Mouse (Mus musculus) kidney, postnatal 14 days (tissue): ENCODE measurements around the gene Gm38655.
"Not testable (repeated sequence)": the region's sequence is repeated elsewhere in the genome, so short reads cannot be mapped to it uniquely, and the experiment has no call there.

Experiments used
- DNase-seq: peaks from one replicate; pipeline ENCODE4 v3.0.0; 2022; ENCODE audit warnings: mixed read lengths

Gene Gm38655

DNA sequence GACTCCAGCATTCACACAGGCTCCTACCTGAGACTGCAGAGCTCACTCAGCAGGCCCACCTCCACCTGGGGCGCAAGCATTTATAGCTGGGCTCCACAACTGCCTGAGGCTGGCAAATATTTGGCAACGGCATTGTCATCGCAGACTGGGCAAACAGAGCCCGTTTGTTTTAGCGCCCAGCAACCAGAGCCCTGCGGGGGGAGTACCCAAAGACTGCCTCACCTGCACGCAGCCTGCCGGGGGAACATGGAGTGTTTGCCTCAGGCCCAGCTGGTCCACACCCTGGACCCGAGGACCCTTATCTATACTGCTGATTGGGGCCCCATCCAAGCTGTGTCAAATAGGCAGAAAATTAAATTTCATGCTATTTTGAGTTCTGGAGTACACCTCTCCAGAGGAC is at the start of gene Gm38655:
Gm38655 (minus strand) TSS at position 61 of the 400 bp plus-strand sequence.
- no peak for DNase-seq

DNA sequence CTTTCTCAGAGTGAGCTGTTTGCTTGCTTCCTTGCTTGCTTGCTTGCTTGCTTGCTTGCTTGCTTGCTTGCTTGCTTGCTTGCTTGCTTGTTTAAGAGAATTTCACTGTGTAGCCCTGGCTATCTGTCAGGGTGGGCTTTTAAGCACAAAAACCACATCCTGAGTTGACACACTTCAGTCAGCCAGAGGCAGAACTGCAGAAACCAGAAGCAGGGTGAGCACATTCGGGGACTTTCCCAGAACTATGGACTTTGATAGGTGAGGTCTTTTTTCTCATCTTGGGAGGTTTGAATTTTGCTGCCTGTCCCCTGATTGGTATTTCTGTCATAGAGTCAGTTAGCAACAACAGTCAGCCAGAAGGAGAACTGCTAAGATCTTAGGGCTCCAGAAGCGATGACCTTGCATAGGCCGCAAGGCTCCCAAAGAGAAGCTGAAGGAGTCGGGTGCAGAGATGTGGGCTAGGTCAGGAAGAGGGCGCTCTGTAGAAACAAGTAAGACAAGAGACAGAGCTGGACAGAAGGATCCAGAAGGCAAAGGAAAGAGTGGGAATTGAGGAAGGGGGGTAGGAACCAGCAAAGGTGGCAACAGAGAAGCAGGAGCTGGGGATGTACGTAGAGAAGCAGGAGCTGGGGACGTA is 49.4 kb upstream of the Gm38655 start:
- peak; percentile 11 for DNase-seq

DNA sequence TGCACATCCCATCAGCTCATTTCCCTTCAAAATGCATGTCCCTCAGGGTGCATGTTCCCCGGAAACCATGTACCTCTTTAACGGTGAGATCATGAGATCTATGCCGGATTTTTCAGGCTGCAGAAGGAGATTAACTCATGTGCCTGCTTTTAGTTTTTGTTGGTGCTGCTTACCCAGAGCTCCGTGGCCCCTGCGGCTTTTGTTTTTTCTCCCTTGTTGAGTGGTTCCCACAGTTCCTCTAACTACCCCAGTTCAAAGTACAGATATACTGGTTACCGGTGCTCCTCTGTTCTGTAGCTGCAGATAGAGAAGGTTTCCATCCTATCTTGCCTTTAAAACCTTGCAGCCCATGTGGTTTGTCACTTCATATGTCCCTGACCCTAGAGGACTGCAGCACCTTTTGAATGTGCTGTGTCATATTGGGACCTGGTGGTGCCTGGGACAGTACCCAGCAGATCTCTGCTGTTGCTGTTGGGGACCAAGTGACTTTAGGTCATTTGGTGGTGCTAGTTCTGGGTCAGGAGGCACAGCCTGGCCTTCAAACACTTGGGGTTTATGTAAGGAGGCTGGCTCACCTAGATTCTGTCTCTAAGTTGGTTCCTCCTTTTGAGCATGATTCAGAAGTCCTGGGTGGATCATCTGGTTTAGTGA is 47.8 kb upstream of the Gm38655 start:
- DNase-seq: no peak

DNA sequence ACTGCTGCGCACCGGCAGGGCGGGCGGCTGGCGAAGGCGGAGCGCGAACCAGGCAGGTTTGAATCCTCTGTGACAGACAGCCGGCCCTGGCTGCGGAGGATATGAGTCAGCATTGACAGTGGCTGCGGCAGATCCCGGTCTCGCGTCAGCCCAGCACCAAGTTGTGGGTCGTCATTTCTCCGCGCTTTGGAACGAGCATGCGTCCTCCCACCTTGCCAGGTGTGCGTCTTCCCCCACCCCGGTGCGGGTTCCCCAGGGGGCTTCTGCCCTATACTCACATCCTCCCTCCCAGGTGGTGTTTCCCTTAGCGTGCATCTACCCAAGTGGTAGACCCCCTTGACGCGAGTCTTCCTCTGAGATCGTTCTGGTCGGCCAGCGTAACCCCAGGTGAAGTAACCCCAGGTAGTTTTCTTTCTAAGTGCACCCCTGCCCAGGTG is 47.3 kb upstream of the Gm38655 start:
- not testable (repeated sequence) for DNase-seq

DNA sequence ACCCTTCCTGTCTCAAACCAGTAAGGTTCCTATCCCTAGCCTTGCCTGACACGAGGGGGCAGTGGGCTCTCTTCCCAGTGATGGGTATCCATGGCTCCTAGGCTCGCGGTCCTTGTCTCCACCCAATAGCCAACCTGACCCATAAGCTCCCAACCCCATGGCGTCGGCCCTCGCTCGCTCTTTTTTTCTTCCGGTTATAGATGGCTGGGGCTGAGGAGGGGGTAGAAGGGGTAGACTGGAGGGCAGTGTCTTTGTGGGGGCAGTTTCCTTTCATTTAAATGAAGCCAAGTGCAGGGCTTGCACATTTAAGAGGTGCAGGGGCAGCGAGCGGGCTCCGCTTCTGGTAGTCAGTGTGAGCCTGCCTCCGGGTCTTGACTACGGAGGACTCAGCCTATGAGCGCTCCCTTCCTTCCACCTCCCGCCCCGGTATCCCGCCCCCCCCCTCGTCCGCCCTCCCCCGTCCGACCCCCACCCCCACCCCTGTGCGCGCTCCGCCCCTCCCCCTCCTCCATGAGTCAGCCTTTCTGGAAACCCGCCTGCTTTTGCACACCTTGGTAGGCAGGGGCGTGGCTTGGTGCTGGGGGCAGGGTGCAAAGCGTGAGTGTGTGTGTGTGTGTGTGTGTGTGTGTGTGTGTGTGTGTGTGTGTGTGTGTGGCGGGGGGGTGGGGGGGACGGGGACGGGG is 46.7 kb upstream of the Gm38655 start:
- peak; percentile 82 for DNase-seq

DNA sequence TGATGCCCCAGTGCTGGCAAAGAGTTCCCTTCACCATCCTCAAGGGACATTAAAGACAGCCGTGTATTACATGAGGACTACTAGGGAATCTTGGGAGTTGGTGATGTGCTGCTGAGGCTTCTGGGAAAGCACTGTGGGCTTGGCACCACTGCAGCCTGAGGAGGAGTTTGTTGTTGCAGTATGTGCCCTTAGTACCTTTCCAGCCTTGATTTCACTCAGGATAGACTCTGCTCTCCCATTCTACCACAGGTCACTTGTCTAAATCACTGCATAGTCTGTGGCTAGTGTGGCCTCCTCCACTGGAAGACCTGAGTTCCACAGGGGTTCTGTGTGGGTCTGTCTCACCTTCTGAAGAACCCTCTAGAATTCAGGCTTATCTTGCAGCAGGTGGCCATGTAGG is 45.5 kb upstream of the Gm38655 start:
- DNase-seq: no peak

DNA sequence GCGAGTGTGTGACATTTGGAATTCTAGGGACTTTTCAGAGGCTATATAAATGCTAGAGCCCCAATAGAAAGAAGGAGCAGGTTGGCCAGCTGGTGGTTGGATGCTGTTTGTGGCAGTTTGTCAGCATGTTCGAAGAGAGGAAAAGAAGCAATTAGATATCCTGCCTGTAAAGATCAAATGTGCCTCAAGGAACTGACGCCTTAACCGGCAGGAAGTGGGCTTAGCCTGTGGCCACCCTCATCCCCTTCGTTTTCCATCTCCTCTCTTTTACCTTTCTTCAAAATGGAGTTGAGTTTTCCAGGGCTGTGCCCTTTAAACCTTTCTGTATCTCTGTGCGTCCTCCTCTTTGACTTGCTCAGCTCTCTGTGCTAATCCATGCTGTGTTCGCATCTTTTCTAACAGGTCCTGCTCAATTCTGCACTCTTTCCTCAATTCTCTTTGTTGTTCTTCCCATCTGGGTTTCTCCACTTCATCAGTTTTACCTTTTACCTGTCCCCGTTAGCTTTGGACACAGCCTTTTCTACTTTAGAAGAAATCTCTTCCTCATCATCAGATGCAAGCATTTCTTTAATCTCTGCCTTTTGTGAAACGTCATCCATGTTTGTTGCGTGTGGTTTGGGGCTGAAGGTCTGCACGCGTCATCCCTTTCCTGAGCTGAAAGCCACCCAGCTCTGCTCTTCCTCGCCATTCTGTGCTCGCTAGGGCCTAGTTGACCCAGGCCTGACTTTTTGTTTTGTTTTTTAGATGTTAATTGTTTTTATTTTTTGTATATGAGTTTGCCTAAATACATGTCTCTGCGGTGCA is 44.4 kb upstream of the Gm38655 start:
- no peak for DNase-seq

DNA sequence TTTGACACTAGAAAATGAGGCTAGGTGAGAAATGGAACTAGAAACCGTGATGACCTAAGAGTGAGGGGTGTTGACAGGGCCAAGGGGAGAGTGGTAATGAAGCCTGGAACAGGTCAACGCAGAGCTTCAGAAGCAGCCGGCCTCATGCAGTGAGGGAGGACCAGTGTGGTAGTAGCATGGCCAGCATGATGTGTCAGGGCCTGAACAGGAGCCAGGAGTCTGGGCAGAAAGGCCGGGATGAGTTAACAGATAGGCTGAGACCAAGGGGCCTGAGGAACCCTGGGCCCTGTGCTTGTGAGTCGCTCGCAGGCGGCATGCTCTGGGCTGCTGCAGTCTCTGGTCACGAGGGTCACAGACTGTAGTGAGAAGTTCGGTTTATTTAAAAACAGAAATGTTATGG is 43.7 kb upstream of the Gm38655 start:
- DNase-seq: no peak

DNA sequence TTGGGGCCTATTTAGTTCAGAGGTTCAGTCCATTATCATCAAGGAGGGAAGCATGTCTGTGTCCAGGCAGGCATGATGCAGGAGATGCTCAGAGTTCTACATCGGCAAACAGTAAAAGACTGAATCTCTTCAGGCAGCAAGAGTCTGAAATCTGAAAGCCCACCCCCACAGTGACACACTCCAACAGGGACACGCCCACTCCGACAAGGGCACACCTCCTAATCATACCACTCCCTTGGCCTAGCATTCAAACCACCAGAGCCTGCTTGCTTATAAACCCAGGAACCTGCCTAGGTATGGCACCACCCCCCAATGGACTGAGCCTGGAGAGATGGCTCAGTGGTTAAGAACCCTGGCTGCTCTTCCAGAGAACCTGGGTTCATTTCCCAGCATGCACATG is 40.2 kb upstream of the Gm38655 start:
- DNase-seq: no peak

DNA sequence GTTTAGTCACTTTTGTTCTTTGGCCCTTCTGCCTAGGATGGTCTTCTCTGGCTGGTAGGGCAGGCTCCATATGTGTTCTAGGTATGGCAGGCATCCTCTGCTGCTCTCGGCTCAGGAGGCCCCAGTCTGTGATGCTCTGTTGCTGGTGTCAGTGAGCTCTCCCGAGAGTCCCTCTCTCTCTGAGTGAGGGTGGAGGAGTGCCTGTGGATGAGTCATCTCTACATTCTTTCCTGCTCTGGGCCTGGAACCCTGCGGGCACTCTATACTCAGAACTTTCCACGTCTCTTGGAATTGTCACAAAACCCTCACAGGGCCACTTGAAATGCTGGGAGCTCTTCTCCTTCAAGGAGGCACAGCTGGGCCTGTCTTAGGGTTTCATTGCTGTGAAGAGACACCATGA is 36.4 kb upstream of the Gm38655 start:
- no peak for DNase-seq

DNA sequence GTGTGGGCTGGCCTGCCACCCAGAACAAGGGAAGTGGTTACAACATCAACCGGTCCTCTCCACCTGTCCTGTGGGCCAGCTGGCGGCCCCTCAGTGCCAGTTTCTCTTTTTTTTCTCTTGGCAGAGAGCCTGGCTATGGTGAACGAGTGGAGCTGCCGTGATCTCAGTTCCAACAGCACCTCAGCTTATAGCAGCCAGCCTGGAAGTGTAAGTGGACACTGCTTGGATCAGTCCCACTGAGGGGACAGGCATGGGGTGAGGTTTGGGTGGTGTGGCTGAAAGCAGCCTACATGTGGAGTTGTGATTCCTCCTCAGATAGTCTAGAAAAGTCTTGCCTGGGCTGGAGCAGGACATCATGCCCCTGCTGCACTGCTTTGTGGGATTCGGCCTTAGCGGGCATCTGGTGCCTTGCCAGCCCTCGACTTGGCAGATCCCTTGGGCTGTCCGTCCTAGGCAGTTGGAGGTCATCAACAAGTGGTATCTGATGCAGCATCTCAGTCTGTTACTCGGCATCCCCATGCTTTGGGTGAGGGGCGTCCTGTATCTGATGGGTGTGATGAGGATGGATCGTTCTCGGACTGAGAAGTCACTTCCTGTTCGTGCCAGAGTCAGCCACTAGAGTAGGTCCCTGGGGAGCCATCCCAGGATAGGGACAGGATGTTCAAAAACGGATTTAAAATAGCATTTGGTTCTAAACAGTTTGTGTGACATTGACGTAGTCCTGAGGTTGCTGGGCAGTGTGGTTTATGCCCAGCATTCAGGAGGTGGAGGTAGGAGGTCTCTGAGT is 35.6 kb upstream of the Gm38655 start:
- peak; percentile 79 for DNase-seq

DNA sequence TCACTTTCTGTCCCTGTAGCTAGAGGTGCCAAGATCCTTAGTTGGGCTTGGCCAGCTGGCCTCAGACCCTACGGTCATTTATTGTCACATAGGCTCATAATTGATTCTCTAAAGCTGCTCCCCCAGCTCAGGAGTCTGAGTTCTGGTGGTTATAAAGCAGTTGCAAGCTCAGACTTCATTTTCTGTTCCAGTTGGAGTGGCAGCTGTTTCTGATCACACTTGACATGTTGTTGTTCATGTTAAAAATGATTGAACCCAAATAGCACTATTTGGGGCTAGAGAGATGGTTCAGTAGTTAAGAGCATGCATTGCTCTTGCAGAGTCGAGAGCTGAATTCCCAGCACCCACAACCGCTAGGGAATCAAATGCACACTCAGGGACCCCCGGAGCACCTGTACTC is 34.7 kb upstream of the Gm38655 start:
- peak; percentile 55 for DNase-seq

DNA sequence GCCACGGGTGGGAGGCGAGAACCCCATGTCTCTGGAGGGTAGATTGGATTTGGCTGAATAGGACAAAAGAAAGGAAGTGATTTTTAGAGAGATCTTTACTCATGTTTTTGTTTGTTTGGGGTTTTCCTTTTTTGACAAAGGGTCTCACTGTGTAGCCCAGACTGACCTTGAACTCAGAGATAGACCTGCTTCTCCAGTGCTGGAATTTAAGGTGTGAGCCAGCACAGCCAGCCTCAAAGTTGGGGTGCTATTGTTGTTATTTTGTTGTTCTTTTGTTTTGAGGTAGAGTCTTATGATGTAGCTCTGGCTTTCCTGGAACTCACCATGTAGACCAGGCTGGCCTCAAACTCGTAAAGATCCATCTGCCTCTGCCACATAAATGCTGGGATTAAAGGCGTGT is 27.1 kb upstream of the Gm38655 start:
- DNase-seq: no peak

DNA sequence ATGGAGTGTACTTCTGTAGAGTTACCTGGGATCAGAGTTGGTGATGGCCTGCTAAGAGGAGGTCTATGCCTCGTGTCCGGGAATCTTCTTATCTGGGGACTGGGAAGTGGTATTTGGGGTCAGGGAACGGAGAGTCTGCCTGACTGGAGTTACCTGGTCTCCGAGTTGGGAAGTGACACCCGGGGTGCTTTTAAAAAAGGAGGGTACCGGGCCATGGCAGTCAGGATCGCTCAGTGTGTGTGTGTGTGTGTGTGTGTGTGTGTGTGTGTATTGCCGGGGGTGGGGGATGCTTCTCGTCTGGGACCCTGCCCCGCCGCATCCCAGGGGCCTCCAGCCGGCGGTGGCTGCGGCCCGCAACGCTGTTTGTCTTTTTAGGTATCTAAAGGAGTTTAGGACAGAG is 13.8 kb upstream of the Gm38655 start:
- DNase-seq: no peak

DNA sequence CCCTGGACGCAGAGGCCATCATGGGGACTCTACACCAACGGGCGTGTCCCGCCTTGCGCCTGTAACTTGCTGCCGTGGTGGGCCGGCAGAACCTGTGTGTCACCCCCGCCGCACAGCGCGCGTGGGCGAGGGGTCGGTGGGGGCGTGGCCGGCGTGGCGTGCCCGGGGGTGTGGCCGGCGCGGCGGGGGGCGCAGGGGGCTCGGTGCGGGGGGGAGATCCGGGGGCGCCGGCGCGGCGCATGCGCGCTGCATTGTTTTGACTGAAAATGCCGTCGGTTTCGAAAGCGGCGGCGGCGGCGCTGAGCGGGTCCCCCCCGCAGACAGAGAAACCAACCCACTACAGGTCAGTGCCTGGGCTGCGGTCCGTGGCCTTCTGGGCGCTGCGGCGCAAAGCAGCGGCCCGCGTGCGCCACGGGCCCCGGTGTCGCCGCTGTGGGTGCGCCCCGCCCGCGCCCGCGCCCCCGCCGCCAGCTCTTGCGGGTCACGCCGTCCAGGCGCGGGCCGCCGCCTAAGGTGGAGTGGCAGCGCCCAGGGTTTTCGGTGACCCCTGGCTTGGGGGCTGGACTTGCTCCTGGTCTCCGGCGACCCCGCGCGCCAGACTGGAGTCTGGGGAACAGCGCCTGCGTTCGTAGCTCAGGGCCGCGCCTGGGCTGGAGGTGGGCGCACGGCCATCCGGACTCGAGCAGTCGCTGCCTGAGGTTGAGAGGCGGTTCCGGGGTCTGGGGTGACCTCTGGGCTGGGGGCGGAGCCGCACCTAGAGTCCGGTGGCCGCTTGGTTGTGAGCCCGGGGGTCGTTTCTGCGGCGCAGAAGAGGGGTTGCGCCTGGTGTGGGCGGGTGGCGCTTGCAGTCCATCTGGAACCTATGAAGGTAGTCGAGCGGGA is 13.1 kb upstream of the Gm38655 start, which contains the start of gene Unkl:
Unkl (plus strand) TSS at position 248 of the 882 bp plus-strand sequence.
- DNase-seq: peak; percentile 85

DNA sequence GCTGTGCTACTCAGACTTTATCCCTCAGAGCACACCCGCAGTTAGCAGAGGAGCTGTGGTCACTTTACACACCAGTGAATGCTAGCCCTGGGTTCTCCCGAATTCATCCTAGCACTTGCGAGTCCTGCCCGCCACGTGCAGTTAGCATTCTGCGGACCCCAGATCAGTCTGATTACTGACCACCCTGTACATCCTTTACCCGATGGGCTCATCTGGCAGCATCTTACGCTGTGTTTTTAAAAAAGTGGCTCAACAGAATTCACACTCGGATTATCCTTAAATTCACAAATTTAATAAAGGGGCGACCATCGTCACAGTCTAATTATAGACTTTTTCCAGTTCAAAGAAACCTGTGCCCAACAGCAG is 12.5 kb upstream of the Gm38655 start:
- no peak for DNase-seq

DNA sequence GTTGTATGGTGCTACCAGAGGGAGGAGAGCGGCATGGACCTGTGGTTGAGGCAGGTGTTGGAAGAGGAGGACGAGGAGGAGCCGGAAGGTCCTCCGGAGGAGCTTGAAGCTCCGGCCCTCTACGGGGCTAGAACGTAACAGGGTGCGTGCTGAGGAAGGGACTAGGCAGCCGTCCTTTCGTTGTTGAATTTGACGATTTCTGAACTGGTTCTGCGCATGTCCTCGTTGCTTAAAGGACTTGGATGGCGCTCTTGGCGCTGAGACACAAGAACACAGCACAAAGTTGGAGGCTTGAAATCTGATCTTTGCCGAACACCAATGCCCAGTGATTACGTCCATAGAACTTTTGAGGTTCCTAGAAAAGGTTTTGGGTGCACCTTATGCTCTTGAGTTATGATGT is 9.7 kb upstream of the Gm38655 start:
- DNase-seq: no peak

DNA sequence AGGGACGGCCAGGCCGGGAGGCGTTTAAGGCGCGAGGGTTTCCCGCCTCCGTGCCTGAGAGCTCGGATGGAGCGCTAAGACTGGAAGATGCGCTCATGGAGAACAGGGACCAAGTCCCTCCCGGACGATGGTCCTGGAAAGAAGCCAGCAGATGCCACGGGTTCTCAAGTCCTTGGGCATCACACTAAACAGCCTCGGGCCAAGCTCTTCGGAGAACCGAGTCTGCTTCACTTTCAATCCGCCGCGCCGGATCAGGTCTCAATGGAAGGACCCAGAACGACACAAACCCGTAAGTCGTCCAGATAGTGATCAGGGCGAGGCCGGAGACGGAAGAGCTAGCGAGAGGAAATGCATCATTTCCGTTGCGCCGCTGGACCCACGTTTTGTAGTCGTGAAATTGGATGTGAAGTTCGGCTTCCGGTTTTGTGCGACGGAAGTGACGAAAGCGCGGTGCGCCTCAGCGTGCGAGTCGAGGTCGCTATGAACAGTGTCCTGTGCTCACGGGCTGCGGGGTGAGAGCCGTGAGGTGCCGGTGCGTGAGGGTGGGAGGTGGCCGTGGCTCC is 8.9 kb upstream of the Gm38655 start, which contains the start of gene BC003965:
BC003965 (plus strand) TSS at position 426 of the 563 bp plus-strand sequence.
- DNase-seq: peak; percentile 98

DNA sequence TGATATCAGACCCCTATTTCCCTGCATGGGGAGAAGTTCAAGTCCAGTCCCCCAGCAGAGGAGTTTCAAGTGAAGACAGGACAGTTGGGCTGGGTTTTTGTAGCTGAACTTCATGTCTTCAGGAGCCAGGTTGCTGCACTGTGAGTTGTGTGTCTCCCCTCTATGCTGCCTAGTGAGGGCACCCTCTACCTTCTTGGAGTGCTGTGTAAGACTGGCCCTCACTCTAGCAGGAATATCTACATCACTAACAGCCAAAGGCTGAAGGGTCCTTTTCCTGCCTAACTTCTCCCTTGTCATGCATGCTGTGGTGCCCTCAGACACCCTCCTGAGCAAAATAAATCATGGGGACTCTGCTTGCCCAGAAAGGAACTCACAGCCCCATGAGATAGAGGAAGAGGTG is 8.0 kb upstream of the Gm38655 start:
- no peak for DNase-seq

DNA sequence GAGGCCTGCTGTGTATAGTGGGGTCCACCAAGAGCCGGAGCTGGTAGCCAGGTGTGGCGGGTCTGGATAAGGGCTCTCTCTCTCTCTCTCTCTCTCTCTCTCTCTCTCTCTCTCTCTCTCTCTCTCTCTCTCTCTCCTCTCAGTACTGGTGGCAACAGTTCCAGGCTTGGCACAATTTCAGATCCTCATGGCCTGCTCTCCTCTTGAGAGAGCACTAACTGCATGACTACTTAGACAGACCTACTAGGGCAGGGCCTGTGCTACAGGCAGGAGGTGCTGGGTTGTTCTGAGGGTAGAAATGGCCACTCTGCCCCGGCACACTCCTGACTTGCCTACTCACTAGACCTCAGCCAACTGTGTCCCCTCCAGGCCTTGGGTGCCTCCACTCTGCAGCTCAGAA is 2.7 kb downstream of the Gm38655 start:
- DNase-seq: no peak

DNA sequence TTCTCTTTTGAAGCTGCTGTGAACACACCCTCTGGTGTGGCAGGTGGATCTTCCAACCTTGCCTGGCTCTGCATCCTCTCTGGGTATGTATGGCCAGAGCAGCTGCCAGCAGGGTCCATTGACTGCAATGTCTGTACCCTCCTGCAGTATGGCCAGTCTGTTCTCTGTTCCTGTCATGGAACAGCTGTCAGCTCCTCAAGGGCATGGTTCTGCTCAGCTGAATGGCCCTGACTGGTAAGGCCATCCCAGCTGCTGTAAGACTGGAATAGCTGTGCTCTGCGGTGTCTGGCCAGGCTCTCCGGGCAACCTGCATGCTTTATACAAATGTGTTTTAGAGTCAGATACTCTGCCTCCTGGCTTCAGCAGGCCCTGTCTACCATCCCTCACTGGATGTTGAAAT is 5.6 kb downstream of the Gm38655 start:
- no peak for DNase-seq
